Mouse (Mus musculus) gastrocnemius, postnatal 36 days (tissue): ENCODE measurements around the gene Pitpnm2. TPM values are rescaled to one million over a fixed set of nuclear protein-coding genes. Genes with fewer than 3 reads are reported as not detected.
A peak's percentile ranks its signal among the peaks of the same experiment; 100 is the strongest.
"Not testable (repeated sequence)": the region's sequence is repeated elsewhere in the genome, so short reads cannot be mapped to it uniquely, and the experiment has no call there.

Source experiments
- DNase-seq, 2 experiments: peaks; one replicate each; pipeline ENCODE4 v3.0.0; 2022
- intact Hi-C: fragments of 180-260 bp; cut with DNase I; formaldehyde crosslinking; loops from one replicate; pipeline ENCODE4 v1.15.1; 2025
- total RNA-seq, 2 experiments: library from RNA; stranded (reverse); gene quantifications; 2 replicates each; pipeline ENCODE4 v1.2.3; 2021

Pitpnm2 gene
- total RNA-seq, 2 experiments from 2014 or later, result 18.0 to 19.3 TPM

GRCm38 (mm10) chr5:124224321-124225092, 25.1 kb downstream of the Pitpnm2 start:
- no peak for DNase-seq
- intact Hi-C loops, result no loop called here

- no peak for DNase-seq
- intact Hi-C loops, result no loop called here
Measured at GRCm38 (mm10) chr5:124223574-124223973, 26.0 kb downstream of the Pitpnm2 start.

GRCm38 (mm10) chr5:124222696-124223095, 26.9 kb downstream of the Pitpnm2 start:
- intact Hi-C loops, result no loop called here

GRCm38 (mm10) chr5:124221736-124222040, 27.9 kb downstream of the Pitpnm2 start:
- no peak for DNase-seq
- intact Hi-C loops, result no loop called here

More at GRCm38 (mm10) chr5:124222696-124223095, 26.9 kb downstream of the Pitpnm2 start:
- DNase-seq, result no peak

GRCm38 (mm10) chr5:124221037-124221735, 28.4 kb downstream of the Pitpnm2 start:
- intact Hi-C loops, result no loop called here
- peak; percentile 79 to 82 for DNase-seq

- no peak for DNase-seq
- intact Hi-C loops, result no loop called here
Measured at GRCm38 (mm10) chr5:124220551-124220950, 29.0 kb downstream of the Pitpnm2 start.

GRCm38 (mm10) chr5:124219431-124219830, 30.1 kb downstream of the Pitpnm2 start:
- no peak for DNase-seq
- intact Hi-C loops, result loop anchor here (5.0 kb wide), 1 partner anchor 42 kb away; no protein-coding TSS in a partner anchor

GRCm38 (mm10) chr5:124218986-124219385, 30.6 kb downstream of the Pitpnm2 start:
- intact Hi-C loops, result loop anchor here (5.0 kb wide), 1 partner anchor 42 kb away; no protein-coding TSS in a partner anchor
- no peak for DNase-seq

GRCm38 (mm10) chr5:124217566-124218249, 31.9 kb downstream of the Pitpnm2 start:
- DNase-seq, result no peak
- intact Hi-C loops, result loop anchor here (5.0 kb wide), 1 partner anchor 40 kb away; no protein-coding TSS in a partner anchor

GRCm38 (mm10) chr5:124217092-124217491, 32.5 kb downstream of the Pitpnm2 start:
- intact Hi-C loops, result loop anchor here (5.0 kb wide), 1 partner anchor 40 kb away; no protein-coding TSS in a partner anchor
- not testable (repeated sequence) for DNase-seq

GRCm38 (mm10) chr5:124216403-124216802, 33.2 kb downstream of the Pitpnm2 start:
- intact Hi-C loops, result loop anchor here (5.0 kb wide), 1 partner anchor 39 kb away; no protein-coding TSS in a partner anchor
- no peak for DNase-seq

- DNase-seq, result no peak
- intact Hi-C loops, result loop anchor here (5.0 kb wide), 1 partner anchor 38 kb away; no protein-coding TSS in a partner anchor
Measured at GRCm38 (mm10) chr5:124215647-124216046, 33.9 kb downstream of the Pitpnm2 start.

- intact Hi-C loops, result loop anchor here (5.0 kb wide), 1 partner anchor 37 kb away; no protein-coding TSS in a partner anchor
- no peak for DNase-seq
Measured at GRCm38 (mm10) chr5:124214516-124215145, 34.9 kb downstream of the Pitpnm2 start.

- intact Hi-C loops, result loop anchor here (2.0 kb wide), 1 partner anchor 35 kb away; the partner anchor contains the start of gene Pitpnm2
Measured at GRCm38 (mm10) chr5:124213588-124214469, 35.7 kb downstream of the Pitpnm2 start.

GRCm38 (mm10) chr5:124211669-124212068, 37.9 kb downstream of the Pitpnm2 start:
- intact Hi-C loops, result loop anchor here (2.0 kb wide), 1 partner anchor 37 kb away; the partner anchor contains the start of gene Pitpnm2
- no peak for DNase-seq

More at GRCm38 (mm10) chr5:124213588-124214469, 35.7 kb downstream of the Pitpnm2 start:
- DNase-seq, result no peak

GRCm38 (mm10) chr5:124211234-124211633, 38.3 kb downstream of the Pitpnm2 start:
- intact Hi-C loops, result no loop called here
- peak; percentile 61 to 67 for DNase-seq

GRCm38 (mm10) chr5:124210281-124211016, 39.1 kb downstream of the Pitpnm2 start:
- intact Hi-C loops, result no loop called here
- DNase-seq, result no peak

- no peak for DNase-seq
- intact Hi-C loops, result loop anchor here (5.0 kb wide), 1 partner anchor 38 kb away; no protein-coding TSS in a partner anchor
Measured at GRCm38 (mm10) chr5:124209850-124210249, 39.7 kb downstream of the Pitpnm2 start.
